Mouse (Mus musculus) frontal cortex, adult (tissue): Measurements from ENCODE around the gene Ccl6.

Source experiments
- ATAC-seq: cut with Nextera tagmentation; 2 replicates; pipeline ENCODE4 v1.9.2; 2017; ENCODE audit warnings: mild to moderate bottlenecking, moderate library complexity, mixed read lengths; ENCODE audit not compliant: low TSS enrichment

Ccl6 gene

DNA sequence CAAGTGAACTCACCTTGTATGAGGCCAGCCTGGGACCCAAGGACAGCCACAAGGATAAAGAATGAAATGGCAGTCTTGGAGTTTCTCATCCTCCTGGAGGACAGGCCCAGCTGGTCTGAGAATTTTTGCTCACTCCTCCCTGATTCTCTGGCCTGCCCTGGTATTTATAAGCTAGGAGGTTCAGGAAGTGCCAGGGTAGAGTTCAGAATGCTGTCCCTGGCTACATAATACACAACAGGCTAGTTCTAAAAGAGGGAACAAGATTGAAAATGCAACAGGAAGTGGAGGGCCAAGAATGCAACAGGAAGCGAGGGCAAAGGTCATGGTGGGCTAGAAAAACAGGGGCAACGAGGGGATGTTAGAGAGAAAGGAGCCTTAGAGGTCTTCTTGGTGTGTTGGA, at the start of gene Ccl6:
Ccl6 (minus strand) TSS at position 235 of the 400 bp plus-strand sequence.
- ATAC-seq = no peak

DNA sequence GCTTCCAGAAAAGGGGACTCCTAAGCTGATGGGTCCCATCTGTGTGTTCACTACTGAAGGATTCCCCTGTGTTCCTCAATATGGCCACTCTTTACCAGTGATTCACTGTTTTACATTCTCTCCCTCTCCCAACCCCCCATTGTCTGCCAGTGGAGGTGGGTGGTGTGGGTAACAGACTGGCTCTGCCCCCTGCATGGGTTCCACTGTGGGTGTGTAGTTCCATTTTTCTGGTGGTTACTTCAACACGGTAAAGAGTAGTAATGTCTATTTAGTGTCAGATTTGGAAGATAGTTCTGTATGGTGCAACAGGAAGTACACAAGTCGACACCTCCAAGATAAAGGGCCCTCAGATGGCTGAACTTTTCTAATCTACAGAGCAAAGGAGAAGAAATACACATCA, 48.3 kb upstream of the Ccl6 start:
- ATAC-seq = no peak

DNA sequence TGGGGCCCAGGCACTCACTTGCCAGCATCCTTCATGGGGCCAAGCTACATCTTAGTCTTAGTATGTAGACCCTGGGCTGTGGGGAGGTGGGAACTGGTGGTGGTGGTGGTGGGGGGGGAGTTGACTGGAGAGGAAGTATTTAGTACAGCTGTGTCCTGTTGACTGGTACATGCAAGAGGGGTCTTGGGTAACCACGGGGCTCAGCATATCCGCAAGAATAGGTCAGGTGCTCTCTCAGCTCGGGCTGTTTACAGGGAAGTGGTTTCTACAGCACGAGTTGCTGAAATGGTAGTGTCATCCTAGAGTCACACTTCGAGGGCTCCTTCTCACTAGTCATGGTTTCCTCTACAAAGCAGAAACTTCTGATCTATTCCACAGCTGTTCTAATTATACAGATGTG, 47.3 kb upstream of the Ccl6 start:
- no peak for ATAC-seq

DNA sequence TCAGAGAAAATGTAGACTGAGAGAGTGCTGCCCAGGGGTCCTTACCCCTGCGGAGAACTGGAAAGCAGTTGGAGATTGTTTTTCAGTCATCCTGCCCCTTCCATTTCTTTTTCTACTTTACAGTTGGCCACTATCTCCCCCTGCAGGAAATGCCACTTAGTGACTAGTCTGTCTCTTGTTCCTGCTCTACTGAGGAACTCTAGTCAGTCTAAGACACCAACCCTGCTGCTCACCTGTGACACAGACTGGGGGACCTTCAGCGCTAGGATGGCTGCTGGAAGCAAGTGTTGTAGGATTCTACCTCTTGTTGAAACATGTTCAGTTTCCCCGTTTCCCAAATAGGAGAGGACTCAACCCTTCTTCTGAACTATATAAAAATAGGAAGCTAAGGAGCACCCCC, 46.6 kb upstream of the Ccl6 start:
- no peak for ATAC-seq

DNA sequence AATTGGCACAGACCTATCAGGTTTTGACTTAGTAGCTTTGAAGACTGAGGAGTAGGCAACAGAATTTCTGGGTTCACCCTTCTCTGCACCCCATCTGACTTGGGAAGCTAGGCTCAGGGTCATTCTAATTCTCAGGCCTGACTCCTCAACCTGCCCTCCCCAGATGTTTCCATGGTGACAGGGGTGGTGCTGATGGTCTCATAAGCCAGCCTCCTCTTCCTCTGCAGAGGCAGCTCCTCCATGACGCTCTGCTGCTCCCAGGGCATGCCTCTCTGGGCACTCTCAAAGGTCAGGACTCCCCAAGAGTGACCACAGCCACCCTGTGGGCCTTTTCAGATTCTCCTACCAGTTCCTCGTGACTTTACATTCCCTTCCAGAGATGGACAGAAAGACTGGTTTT, 46.0 kb upstream of the Ccl6 start:
- no peak for ATAC-seq

DNA sequence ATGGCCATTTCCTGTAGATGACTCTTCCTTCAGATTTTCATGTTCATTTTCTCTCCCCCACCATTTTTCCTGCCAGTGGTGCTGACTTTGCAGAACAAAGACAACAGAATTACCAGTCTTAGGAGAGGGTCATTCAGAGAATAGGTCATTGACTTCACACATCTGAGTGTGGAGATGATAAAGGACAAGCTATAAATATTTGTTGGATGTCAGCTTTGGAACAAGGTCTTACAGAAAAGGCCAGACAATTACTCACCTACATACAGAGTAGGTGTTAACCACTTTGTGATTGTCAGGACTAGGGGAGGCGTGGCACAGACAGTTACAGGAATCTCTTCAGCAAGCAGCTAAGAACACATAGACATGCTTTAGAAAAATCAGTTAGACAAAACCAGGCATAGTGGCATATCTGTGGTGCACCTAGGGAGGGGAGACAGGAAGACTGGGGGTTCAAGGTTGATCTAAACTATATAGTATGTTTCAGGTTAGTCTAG, 43.9 kb upstream of the Ccl6 start:
- ATAC-seq = no peak

DNA sequence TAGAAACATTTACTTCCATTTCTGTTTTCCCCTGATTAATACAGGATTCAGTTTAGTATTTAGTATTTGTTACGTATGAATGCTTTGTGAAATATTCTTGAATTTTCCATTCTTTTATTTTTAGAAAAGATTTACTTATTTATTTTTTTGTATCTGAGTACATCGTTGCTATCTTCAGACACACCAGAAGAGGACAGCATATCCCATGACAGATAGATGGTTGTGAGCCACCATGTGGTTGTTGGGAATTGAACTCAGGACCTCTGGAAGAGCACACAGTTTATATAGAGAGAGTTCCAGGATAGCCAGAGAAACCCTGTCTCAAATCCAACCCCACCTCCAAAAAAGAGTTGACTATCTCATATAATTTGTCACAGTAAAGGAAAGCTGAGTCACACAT, 42.0 kb upstream of the Ccl6 start:
- no peak for ATAC-seq

DNA sequence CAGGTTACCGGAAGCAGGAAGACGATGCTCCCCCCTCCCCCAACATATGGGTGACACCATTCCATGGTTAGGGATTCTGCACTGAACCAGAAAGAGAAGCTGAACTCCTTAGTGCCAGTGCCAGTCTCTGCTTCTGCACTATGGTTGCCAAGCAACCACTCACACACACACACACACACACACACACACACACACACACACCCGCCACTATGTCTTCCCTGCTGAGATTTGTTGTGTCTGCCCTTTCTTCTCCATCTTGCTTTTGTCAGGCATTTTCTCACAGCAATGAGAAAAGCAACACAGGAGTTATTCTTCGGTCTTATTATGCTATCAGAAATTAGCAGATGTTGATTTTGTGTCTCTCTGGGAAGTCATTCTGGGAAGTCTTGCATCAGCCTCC, 41.5 kb upstream of the Ccl6 start:
- no peak for ATAC-seq

DNA sequence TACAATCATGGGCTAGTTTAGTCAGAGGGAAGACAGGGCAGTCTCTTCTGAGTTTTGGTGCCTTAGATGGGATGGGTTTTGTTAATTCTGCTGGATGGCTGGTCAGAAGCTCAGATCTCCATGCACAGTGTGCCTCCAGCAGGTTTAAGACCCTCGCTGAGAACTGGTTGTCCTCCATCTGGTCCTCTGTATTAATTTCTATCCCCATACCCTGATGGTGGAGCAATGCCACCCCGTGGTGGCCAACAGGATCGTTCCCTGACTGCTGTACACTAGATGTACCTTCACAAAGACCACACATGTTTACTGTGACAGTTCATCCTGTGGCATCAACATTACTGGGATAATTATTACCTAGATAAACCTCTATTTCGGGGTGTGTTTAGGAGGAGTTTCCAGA, 39.9 kb upstream of the Ccl6 start:
- no peak for ATAC-seq

DNA sequence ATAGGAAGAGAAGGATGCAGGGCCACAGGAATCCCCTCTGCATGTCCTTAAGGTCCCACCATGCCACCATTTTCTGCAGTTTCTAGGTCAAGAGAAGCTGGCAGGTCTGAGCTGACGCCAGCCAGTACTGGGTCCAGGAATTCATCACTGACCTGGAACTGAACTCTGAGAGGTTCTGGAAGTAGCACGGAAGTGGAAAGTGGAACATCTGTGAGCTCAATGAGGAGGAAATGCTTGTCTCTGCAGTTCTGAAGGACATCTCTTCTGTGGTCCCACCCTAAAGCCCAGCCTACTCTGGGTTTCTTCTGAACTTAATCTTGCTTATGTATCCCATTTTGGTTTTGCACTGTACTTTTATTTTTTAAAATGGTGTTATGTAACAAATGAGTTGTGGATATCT, 38.2 kb upstream of the Ccl6 start:
- ATAC-seq = no peak

DNA sequence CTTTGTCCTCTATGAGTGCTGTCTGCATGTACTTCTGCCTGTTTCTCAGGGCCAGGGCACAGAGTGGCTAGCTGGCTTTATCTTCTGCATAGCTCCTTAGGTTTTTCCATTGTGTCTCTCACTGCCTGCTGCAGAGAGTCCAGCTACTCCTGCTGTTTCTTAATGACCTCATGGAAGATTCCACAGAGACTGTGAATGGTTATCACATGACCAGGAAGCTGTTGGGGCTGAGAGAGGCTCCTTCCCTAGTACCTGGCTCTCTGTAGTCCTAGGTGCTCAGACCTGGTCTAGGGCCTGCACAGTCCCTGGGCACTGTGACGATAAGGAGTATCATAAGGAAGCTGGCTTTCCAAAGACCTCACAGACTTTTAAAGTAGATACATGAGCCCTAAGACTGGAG, 37.7 kb upstream of the Ccl6 start:
- ATAC-seq = no peak

DNA sequence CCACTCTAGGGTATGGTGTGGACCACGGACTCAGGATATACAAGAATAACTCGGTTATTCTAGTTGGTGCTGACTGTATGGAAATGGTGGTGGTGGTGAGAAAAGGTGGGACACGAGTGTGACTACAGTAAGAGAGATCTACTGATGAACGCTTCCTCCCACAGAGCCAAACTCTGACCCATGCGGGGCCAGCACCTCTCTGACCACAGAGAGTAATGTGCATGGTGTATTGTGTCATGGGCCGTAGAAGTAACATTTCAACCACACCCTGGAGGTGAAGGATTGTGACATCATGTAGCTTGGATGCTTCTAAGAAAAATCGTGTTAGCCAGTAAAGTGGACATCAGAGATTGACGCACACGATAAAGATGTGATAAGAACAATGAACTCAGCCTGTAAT, 35.9 kb upstream of the Ccl6 start:
- ATAC-seq = no peak

DNA sequence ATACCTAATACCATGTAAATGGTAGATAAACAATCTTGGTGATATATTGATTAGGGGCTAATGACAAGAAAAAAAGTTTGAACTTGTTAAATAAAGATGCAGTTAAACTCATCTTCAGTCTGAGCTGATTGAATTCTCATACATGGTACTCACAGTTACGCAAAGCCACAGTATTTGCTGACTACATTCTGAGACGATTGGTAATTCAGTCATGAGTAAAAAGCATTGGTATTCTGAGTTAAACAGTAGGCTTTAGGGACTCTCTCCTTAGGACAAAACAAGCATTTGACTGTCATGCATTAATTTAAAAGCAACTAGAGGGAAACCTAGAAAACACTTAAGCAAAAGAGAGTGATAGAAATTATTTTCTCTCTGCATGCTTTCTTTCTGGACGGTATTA, 30.7 kb upstream of the Ccl6 start:
- ATAC-seq = no peak

DNA sequence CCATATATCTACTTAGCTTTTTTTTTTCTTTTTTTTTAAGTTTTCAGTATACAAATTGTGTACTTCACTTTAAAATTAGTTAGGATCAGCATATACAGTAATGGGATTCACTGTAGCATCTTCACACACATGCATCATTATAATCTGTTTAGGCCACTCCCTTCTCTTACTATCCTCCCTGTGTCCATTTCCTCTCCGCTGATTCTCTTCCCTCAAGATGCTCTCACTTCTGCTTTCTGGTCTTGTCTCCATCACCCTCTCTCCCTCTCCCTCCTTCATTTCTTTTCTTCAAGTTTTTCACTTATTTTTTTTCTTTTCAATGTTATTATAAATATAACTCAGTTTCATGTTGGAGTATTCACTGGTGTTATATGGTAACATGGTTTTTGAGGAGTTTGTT, 26.1 kb upstream of the Ccl6 start:
- ATAC-seq = no peak

DNA sequence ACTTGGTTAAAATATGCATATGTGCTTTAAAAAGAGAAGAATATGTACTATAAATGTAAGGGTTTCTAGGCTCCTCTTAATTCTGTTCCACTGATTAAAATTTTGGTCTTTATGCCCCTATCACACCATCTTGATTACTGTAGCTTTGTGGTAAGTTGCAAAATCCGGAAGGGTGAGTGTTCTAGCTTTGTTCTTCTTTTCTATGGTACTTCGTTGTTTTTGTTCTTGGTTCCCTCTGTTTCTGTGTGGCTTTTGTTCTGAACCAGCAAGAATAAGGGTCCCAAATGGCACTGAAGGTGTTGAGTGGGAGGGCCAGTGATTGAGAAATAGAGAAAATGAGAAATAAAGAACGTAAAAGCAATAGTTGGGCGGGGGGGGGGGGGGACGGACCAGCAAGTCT, 25.4 kb upstream of the Ccl6 start:
- ATAC-seq = no peak

DNA sequence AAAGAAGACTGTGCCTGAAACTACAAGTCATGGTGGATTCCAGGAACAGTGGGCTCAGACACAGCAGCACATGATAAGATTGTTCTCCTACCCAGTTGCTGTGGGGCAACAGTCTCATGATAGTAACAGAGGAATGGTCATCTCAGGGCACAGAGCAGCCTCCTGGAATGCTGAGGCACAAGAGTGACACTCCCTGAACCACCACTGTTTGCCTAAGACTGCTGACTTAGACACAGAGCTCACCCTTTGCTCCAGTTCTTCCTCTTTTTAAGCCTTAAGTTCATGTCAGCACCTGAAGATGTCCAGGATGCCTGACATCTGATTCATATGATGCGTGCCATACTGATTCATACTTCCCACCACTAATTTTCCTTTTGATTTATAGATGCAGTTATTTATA, 23.7 kb upstream of the Ccl6 start:
- ATAC-seq = no peak

DNA sequence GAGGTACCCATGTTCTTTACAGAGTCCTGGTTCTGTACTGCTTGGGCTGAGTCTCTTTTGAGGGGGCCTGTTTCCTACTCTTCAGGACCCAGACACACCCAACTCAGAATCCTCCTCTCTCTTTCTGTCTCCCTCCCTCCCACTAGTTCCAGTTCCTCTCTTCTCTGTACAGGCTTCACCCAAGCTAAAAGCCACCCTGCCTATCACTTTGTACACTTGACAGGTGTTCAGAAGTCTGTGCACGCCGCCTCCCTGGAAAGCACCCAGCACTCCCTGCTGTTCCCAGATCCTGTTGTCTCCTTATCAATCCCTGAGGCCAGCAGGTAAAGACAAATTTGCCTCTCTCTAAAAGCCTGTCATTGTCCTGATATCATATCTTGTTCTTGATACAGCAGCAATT, 18.0 kb upstream of the Ccl6 start:
- no peak for ATAC-seq

DNA sequence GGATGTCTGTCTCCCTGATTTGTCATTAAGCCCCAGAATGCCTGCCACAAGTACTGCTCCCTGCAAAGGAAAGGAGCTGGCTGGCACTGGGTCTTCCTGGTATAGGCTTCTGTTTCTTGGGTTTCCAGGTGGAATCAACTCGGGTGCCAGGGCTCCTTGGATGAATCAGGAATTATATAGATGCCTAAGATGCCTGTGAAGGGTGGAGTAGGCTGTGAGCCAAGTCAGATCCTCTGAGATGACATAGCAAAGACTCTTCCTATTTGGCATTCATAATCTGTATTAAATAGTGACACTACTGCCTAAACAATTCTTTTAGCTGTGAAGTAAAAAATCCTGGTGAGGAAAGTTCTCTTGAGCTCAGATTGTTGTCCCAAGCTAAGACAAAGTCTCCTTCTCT, 13.5 kb upstream of the Ccl6 start:
- ATAC-seq = no peak

DNA sequence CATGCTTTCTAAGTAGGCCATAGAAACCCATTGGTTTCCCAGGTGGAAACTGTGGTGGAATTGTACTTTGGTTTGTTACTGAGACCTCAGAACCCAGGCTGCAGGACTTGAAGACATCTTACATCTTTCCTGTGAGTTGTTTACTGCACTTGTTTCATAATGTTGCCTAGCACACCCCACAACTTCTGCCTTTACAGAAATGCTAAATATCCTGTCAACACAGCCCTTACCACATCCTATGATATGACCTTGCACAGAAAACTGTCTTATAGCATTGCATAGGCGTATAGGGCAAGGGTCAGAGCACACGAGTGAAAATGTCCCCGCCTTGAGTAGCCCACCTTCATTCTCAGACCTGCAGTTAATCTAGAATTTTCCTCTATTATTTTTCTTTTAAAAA, 12.6 kb upstream of the Ccl6 start:
- ATAC-seq = no peak

DNA sequence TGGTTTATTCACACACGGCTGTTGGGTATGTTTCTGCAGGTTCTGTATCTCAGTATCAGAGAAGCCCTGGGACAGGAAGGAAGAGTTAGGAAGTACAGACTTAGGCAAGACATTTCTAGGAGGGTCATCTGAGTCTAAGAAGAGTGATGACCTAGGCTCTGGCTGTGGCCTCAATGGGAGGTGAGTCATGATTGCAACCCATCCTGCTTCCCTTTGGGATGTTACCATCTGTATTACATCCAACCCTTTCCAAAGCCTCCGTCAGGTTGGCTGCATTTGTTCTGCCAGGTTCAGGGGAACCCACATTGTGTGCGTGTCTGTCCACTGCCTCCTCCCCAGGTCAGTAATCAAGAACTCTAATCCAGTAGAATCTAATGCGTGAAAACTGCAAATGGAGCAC, 11.8 kb upstream of the Ccl6 start:
- no peak for ATAC-seq

DNA sequence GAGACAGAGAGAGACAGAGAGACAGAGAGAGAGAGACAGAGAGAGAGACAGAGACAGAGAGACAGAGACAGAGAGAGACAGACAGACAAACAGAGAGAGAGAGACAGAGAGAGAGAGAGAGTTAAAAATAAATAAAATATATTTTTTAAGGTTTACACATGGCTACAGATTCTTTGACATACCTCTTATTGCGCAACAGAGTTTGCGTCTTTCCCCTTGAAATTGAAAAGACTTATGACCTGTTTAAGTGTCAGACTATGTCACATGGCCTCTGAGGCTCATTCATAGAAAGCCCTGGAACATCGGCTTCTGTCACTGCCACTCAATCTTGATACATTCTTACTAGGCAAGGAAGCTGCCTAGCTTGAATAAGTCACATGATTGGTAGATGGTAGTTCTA, 10.5 kb upstream of the Ccl6 start:
- ATAC-seq = no peak

DNA sequence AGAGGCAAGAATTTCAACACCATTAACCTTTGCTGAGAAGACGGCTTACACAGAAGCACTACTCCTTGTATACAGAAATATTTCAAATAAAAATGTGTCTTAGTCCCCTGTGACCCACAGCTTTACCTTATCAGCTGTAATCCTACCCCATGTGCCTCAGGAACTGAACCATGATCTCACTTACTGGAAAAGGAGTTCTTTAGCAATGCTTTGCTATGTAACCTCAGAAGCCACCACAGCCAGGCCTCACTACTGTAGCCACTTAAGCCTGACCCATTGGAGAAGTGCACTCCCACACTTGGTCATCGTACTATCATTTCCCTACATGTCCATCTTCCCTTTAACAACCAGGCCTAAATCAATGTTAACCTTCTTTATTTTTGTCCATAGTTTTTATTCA, 7.7 kb upstream of the Ccl6 start:
- no peak for ATAC-seq

DNA sequence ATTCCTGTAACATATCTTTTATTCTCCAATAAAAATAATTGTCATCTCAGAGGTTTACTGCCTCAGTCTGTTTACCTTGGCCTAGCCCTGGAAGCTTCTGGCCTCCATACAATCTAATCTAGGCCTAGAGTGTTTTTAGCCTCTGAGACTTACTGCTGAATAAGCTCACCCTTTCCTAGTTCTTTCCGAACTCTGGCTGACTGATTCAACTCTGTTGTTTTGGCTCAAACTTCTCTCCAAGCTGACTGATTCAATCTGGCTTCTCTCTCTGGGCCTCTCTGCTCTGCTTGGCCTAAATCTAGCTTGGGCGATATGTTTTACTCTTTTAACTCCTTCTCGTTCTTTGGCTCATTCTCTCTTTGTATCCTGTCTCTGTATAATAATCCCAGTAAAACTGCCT, 6.1 kb upstream of the Ccl6 start:
- ATAC-seq = no peak

DNA sequence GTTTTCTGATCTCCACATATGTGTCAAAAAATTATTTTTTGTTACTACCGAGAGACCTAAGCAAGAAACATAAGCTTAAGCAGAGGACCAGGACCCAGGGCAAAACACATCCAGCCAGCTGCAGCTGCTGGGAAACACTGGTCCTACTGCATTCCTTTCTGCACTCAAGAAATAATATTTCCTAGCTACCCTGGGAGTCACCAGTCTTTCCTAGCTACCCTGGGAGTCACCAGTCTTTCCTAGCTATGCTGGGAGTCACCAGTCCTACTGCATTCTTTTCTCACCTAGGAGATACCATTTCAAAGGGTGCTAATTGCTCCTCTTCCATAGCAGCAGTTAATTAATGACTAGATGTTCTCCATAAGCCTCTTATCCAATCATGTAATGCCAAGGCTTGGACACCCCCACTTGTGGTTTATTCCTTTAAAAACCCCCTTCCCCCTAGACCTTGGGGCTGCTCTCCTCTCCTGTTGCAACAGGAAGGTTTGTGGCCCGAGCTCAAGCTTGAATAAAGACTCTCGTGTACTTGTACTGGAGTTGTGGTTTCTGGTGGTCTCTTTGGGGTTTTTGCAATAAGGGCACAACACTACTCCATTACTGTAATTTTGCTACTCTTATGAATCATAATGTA, 5.4 kb upstream of the Ccl6 start:
- no peak for ATAC-seq

DNA sequence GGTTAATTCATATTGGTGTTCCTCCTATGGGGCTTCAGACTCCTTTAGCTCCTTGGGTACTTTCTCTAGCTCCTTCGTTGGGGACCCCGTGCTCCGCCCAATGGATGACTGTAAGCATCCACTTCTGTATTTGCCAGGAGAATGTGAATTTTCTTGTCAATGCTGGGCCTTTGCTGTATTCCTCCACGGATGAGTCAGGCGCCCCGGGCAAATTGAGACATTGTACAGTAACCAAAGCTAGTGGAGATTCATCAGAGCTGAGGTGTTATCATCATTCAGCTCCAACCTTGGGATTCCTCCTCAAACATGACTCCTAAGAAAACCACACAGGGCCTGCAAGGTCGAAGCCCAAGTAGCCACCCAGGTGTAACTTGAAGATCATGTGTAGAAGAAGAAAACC, 4.9 kb upstream of the Ccl6 start:
- no peak for ATAC-seq
